Mouse (Mus musculus) ES-E14 (cell line): ENCODE data around the gene Aldh2. TPM values are rescaled to one million over a fixed set of nuclear protein-coding genes. Genes with fewer than 3 reads are reported as not detected.
"Not testable (repeated sequence)": the region's sequence is repeated elsewhere in the genome, so short reads cannot be mapped to it uniquely, and the experiment has no call there.

ENCODE experiments used
- DNase-seq: peaks from one replicate; pipeline ENCODE4 v3.0.0-alpha.2; 2013; ENCODE audit warnings: low read depth, low spot score
- H3K27ac ChIP-seq: 2 replicates; pipeline ENCODE4 v1.5.1; 2012; ENCODE audit warnings: low read depth, mild to moderate bottlenecking, low read length, moderate library complexity, mixed read lengths; ENCODE audit not compliant: poor library complexity, insufficient read depth, severe bottlenecking
- H3K36me3 ChIP-seq: 2 replicates; pipeline ENCODE4 v1.6.1; 2012; ENCODE audit warnings: mild to moderate bottlenecking, low read length, moderate library complexity, mixed read lengths; ENCODE audit not compliant: control insufficient read depth, poor library complexity, insufficient read depth, severe bottlenecking
- H3K4me1 ChIP-seq, 2 experiments: fragments of 150-350 bp in 1 of 2; sonication (generic) in 1 of 2; 2 replicates each; pipeline ENCODE4 v1.6.1; 2012; ENCODE audit warnings: low read length in 2 of 2, mild to moderate bottlenecking in 1 of 2, mixed read lengths in 1 of 2; ENCODE audit not compliant: control insufficient read depth in 2 of 2, insufficient read depth in 2 of 2, poor library complexity in 1 of 2
- H3K4me3 ChIP-seq, 2 experiments: fragments of 150-350 bp in 1 of 2; sonication (generic) in 1 of 2; 2 replicates each; pipeline ENCODE4 v1.5.1; 2012; ENCODE audit warnings: low read length in 2 of 2, low read depth in 1 of 2, mild to moderate bottlenecking in 1 of 2, mixed read lengths in 1 of 2; ENCODE audit not compliant: insufficient read depth in 1 of 2, poor library complexity in 1 of 2, severe bottlenecking in 1 of 2
- H3K9ac ChIP-seq: 2 replicates; pipeline ENCODE4 v1.6.1; 2012; ENCODE audit warnings: low read depth, mild to moderate bottlenecking, low read length, mixed read lengths; ENCODE audit not compliant: poor library complexity, insufficient read depth, severe bottlenecking
- H3K9me3 ChIP-seq: fragments of 150-350 bp; sonication (generic); 2 replicates; pipeline ENCODE4 v1.6.1; 2012; ENCODE audit warnings: low read depth, mild to moderate bottlenecking, low read length; ENCODE audit not compliant: control insufficient read depth, insufficient read depth
- CHD2 ChIP-seq: IDR thresholded peaks from 2 replicates; pipeline ENCODE4 v1.6.1; 2014; ENCODE audit warnings: mild to moderate bottlenecking, low read depth, low read length, inconsistent platforms
- HCFC1 ChIP-seq: IDR thresholded peaks from 2 replicates; pipeline ENCODE4 v1.6.1; 2012; ENCODE audit warnings: low read length, inconsistent platforms, borderline replicate concordance; ENCODE audit not compliant: insufficient read depth
- MAFK ChIP-seq: IDR thresholded peaks from 2 replicates; pipeline ENCODE4 v1.6.1; 2014; ENCODE audit warnings: mild to moderate bottlenecking, low read depth, low read length, inconsistent platforms; ENCODE audit not compliant: insufficient read depth
- ZC3H11A ChIP-seq: IDR thresholded peaks from 2 replicates; pipeline ENCODE4 v1.6.1; 2012; ENCODE audit warnings: low read depth, mild to moderate bottlenecking, inconsistent platforms, low read length, borderline replicate concordance
- ZNF384 ChIP-seq: IDR thresholded peaks from 2 replicates; pipeline ENCODE4 v1.6.1; 2012; ENCODE audit warnings: low read depth, low read length, inconsistent platforms
- in situ Hi-C, 2 experiments: fragments of 600-800 bp; cut with MboI; formaldehyde crosslinking; loops; one replicate each; pipeline ENCODE4 v1.15.1; 2025; ENCODE audit warnings: low sequenced_read_pairs in 2 of 2, inconsistent platforms in 1 of 2; ENCODE audit not compliant: unreplicated experiment in 2 of 2
- total RNA-seq: library from RNA; depleted of rRNA; stranded (reverse); fragments of 300-350 nt; gene quantifications from 2 replicates; pipeline ENCODE4 v1.2.3, GENCODE M21; 2012

The Aldh2 gene
- total RNA-seq, 1 experiment: 157 TPM

DNA sequence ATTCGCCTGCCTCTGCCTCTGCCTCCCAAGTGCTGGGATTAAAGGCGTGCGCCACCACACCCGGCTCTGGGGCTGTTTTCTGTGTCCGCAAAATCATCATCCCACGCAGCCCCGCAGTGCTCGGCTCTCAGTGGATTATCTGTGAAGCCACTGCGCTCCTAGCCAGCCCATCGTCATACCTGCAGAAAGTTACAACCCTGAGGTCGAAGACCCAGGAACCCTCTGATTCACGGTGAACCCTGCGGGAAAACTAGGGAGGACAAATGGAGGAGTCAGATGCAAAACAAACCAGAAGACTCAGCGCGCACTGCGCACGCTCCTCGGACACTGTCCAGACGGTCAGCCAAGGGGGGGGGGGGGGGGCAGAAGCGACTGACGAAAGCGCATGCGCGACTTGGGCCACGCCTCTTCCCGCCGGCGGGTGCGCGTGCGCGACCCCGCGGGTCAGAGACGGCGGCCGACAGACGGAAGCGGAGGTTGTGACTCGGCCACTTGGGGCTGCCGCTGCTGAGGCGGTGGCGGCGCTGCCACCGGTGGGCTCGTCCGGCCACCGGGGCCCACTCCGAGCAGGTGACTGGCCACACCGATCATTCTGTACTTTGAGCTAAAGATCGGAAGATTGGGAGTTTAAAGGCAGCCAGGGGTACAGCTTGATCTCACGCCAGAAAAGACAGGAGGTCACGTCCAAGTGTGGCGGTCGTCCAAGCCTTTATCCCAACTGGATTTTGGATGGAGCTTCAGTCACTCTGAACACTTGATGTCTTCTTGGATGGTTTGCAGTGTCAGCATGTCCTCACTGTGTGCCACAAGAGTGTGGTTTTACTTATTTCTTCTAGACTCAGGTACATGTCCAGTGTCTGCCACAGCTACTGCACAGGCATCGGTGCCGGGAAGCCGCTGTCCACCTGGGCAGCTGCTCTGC is 25.2 kb upstream of the Aldh2 start, which contains the start of gene Acad12:
Gene Acad12 (minus strand): TSS at position 347 of the 922 bp plus-strand sequence.
- peak; percentile 51 for DNase-seq
- H3K4me1 ChIP-seq: peaks cover 0 to 2% of the 10 kb centered on the region in 2 experiments; a peak in 1 of 4 replicates
- in situ Hi-C loops: no loop called here
- H3K4me3 ChIP-seq: peak within 1 kb of the TSS; percentile 65 to 90
- TF ChIP-seq ZNF384 (0 out of 2 replicates have a peak, but pooled peaks have one; percentile 75), ZC3H11A (no peak)
- no peaks in the 10 kb centered on the region; the same call in 1 of the 2 replicates for H3K36me3 ChIP-seq
- peak within 1 kb of the TSS; percentile 4; the same call in 1 of the 2 replicates for H3K27ac ChIP-seq
- no peaks in the 10 kb centered on the region for H3K9me3 ChIP-seq
- peak within 1 kb of the TSS; percentile 73 for H3K9ac ChIP-seq

DNA sequence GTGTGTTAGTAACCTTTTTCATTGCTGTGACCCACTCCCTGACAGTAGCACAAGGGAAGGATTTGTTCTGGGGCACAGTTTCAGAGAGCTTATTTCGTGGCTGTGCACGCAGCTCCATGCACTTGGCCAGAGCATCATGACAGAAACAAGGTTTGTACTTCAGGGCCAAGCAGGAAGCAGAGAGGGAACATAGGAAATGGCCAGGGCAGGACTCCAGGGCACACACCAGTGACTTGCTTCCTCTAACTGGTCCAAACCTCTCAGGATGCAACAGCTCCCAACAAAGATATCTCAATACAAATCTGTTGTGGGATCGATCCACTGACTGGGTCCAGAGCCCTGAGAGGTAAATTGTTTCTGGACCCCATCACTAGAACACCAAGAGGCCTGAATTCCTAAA is 21.3 kb upstream of the Aldh2 start:
- H3K9me3 ChIP-seq, H3K9ac ChIP-seq, H3K36me3 ChIP-seq, in situ Hi-C loops, H3K4me3 ChIP-seq, DNase-seq, H3K27ac ChIP-seq, H3K4me1 ChIP-seq: not testable (repeated sequence)

DNA sequence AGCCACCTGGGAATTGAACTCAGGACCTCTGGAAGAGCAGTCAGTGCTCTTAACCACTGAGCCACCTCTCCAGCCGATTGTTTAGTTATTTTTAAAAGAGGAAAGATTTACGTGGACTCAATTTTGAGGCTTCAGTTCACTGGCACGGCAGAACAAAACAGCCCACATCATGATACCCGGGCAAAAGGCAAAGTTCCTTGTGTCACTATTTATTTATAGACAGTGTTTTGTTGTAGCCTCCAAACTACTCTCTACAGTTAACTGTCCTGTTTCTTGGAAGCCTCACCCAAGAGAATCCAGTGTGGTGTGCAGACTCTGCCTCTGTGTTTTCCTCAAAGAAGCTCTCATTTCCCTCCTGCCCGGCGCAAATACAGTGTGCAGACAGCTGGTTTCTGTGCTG is 18.4 kb upstream of the Aldh2 start:
- DNase-seq: no peak
- Histone ChIP-seq H3K9ac (no peak overlapping the region), H3K4me3 (no peak overlapping the region), H3K4me1 (peaks cover 0 to 3% of the 10 kb centered on the region in 2 experiments; a peak in 1 of 4 replicates), H3K36me3 (no peaks in the 10 kb centered on the region), H3K9me3 (no peaks in the 10 kb centered on the region), H3K27ac (no peak overlapping the region)
- in situ Hi-C loops: no loop called here
- no peak for TF ChIP-seq MAFK
- no peak for TF ChIP-seq HCFC1
- TF ChIP-seq ZNF384: no peak
- no peak for TF ChIP-seq ZC3H11A
- no peak for TF ChIP-seq CHD2

DNA sequence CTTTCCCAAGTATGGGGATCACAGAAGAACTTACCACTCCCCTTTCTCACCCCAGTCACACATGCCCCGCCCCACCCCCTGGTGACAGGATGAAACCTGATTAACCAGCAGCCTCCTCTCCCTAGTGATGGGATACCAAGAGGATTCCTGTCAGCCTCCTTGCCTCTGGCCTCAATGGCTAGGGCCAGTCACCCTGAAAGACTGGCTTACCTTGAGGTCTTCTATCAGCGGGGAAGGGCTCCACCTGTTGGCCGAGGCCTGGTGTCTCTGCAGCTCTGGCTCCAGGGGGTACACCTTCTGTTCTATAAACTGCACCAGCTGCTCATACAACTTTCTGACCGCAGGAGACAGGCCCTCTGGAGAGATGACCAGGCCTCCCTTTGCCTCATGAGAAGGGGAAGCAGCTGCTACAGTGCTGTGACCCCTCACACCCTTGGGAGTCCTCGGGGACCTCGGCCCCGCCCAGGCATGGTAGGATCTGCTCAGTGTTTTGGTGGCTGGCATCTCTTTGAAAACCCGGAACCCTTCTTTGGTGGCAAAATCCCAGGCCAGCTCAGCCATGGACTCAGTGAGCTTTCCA is 16.0 kb upstream of the Aldh2 start:
- in situ Hi-C loops, H3K9me3 ChIP-seq, H3K4me1 ChIP-seq, DNase-seq, H3K9ac ChIP-seq, H3K27ac ChIP-seq, H3K4me3 ChIP-seq, H3K36me3 ChIP-seq: not testable (repeated sequence)

DNA sequence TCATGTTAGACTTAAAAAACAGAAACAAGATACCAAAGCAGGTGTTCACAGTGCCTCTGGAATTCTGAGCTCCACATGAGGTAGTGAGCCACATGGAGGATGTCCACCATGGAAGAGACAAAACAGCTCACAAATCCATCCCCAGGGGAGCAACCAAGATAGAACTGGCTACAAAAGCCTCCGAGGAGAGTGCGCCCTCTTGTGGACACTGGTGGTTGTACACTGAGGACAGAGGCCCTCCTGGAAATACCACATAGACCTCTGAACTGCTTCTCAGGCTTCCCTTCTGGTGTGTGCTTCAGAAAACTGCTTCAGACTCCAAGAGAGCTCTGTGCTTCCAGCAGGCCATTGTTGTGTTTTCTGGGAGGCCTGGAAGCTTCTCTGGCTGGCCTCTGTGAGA is 12.5 kb upstream of the Aldh2 start:
- Histone ChIP-seq H3K4me3 (no peak overlapping the region), H3K27ac (no peak overlapping the region), H3K9ac (no peak overlapping the region), H3K4me1 (peaks cover 3 to 7% of the 10 kb centered on the region in 2 experiments; a peak in 1 of 4 replicates), H3K36me3 (no peaks in the 10 kb centered on the region), H3K9me3 (no peaks in the 10 kb centered on the region)
- in situ Hi-C loops: no loop called here
- peak; percentile 5; the same call in 1 of the 2 replicates for TF ChIP-seq ZC3H11A
- no peak for TF ChIP-seq MAFK
- DNase-seq: peak; percentile 88

DNA sequence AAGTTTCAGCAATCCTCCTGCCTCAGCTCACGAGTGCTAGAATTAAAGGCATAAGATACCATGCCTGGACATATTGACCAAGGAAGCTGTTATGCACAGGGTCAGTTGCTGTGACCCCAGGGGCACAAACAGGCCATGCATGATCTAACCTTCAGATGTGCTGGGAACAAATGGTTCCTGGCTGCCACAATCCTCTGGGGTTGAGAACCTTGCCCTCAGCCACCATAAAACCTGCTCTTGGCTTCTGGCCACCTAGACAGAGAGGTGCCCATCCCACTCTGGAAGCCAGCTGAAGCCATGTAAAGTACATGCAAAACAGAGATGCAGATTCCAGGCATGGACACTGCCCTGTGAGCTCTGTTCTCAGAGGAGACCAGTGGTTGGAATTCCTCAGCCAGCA is 10.2 kb upstream of the Aldh2 start:
- in situ Hi-C loops, DNase-seq, H3K9me3 ChIP-seq, H3K36me3 ChIP-seq, H3K4me3 ChIP-seq, H3K9ac ChIP-seq, H3K27ac ChIP-seq: not testable (repeated sequence)
- H3K4me1 ChIP-seq: peaks cover 3 to 17% of the 10 kb centered on the region in 2 experiments; a peak in 2 of 4 replicates
